Mouse (Mus musculus) erythroblast, embryonic 14.5 days (primary cell): ENCODE measurements at regions not wholly inside any gene's neighbourhood (a gene's known extent, or its start where the extent isn't known, plus 50 kb on each side); places are given as distances from the start of the nearest gene placed in this dataset.

Source experiments
- H3K27me3 ChIP-seq: 2 replicates; pipeline ENCODE4 v1.6.1; 2012; ENCODE audit warnings: inconsistent platforms; ENCODE audit not compliant: control insufficient read depth
- H3K36me3 ChIP-seq: 2 replicates; pipeline ENCODE4 v1.6.1; 2012; ENCODE audit warnings: mild to moderate bottlenecking, inconsistent platforms; ENCODE audit not compliant: control insufficient read depth
- H3K4me1 ChIP-seq: 2 replicates; pipeline ENCODE4 v1.6.1; 2012; ENCODE audit warnings: inconsistent platforms; ENCODE audit not compliant: control insufficient read depth
- H3K4me3 ChIP-seq: replicated peaks from 2 replicates; pipeline ENCODE3; 2012; ENCODE audit warnings: moderate library complexity, mild to moderate bottlenecking, inconsistent platforms
- H3K9me3 ChIP-seq: 2 replicates; pipeline ENCODE4 v1.6.1; 2012; ENCODE audit warnings: low read length, inconsistent platforms, mixed read lengths; ENCODE audit not compliant: control insufficient read depth
- GATA1 ChIP-seq: IDR thresholded peaks from 2 replicates; pipeline ENCODE4 v1.6.1; 2012; ENCODE audit warnings: low read length, inconsistent platforms, mixed read lengths
- TAL1 ChIP-seq: IDR thresholded peaks from 3 replicates; pipeline ENCODE4 v1.6.1; 2012; ENCODE audit warnings: low read length, inconsistent platforms, mixed read lengths

DNA sequence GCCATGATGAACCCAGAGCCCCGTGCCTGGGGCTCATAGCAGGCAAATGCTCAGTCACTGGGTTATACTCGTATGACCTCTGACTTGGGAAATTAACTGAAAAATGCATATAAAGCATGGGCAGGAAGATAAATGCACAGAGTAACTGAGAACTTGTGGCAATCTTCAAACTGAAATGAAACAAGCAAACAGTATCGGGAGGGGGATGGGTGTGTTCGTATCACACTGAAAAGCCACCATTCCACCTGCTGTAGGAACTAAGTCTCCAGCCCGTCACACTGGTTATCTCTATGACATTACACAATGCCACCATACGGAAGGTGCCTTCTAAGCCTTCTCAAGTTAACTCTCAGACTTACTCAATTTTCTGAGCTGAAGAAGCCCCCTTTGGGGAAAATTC lies 230.3 kb upstream of the Hes1 start:
- Histone ChIP-seq H3K27me3 (no peaks in the 10 kb centered on the region), H3K36me3 (no peaks in the 10 kb centered on the region), H3K4me3 (peak overlapping the region; percentile 15), H3K4me1 (peaks cover 11% of the 10 kb centered on the region), H3K9me3 (no peaks in the 10 kb centered on the region)
- TF ChIP-seq TAL1 (no peak), GATA1 (no peak)

DNA sequence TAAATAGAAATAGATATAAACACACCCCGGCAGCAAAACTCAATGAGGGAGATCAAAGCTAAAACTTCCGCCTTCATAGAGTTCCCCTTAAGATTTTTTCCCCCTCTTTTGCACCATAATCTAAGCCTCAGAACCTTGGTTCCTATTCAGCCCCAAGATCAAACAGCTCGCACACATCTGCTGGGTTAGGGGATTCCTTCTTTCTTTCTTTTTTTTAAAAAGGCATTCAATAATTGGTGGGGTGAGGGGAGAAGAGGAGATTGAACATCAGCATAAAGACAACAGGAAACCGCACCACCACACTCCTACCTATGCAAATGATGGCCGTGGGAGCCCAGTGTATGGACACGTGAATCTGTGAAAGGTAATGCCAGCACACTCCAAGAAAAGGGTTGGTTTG lies 229.5 kb upstream of the Hes1 start:
- TF ChIP-seq GATA1 (no peak), TAL1 (no peak)
- Histone ChIP-seq H3K4me1 (peaks cover 19% of the 10 kb centered on the region), H3K4me3 (no peak overlapping the region), H3K36me3 (no peaks in the 10 kb centered on the region), H3K9me3 (no peaks in the 10 kb centered on the region), H3K27me3 (no peaks in the 10 kb centered on the region)

DNA sequence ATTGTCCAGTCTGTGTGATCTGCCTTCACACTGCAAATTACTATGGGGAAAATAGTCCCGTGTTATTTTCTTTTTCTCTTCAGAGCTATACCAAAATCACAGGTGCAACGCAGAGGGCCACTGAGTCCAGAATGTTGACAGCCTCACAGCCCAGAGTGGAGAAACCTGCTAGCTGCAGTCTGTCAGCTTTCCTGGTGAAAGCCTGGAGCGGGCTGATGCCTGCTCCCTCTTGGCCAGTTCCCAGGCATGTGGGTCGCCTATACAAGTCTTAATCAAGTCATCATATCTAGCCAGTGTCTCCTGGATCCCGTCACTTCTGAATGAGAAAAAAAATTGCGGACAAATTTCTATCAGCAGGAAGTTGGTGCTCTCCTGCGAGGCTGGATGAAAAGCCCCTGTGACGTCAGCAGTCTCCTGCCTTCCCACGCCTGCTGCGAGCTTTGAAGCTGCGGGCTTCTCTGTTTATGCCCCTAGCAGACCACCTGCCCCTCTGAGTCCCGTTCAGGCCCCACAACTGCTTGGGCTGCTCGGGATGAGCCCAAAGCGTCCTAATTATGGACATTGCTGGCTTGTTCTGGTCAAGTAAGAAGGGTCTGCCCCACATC lies 227.1 kb upstream of the Hes1 start:
- no peak overlapping the region for H3K4me3 ChIP-seq
- H3K4me1 ChIP-seq = peaks cover 34% of the 10 kb centered on the region
- H3K9me3 ChIP-seq = no peaks in the 10 kb centered on the region
- no peaks in the 10 kb centered on the region for H3K27me3 ChIP-seq
- H3K36me3 ChIP-seq = no peaks in the 10 kb centered on the region
- TF ChIP-seq GATA1 (no peak), TAL1 (no peak)

GRCm38 (mm10) chr16:29837874-29838273 lies 226.3 kb upstream of the Hes1 start:
- peaks cover 39% of the 10 kb centered on the region for H3K4me1 ChIP-seq
- no peaks in the 10 kb centered on the region for H3K9me3 ChIP-seq
- H3K36me3 ChIP-seq = no peaks in the 10 kb centered on the region
- TF ChIP-seq TAL1 (no peak), GATA1 (no peak)
- no peak overlapping the region for H3K4me3 ChIP-seq
- H3K27me3 ChIP-seq = no peaks in the 10 kb centered on the region

DNA sequence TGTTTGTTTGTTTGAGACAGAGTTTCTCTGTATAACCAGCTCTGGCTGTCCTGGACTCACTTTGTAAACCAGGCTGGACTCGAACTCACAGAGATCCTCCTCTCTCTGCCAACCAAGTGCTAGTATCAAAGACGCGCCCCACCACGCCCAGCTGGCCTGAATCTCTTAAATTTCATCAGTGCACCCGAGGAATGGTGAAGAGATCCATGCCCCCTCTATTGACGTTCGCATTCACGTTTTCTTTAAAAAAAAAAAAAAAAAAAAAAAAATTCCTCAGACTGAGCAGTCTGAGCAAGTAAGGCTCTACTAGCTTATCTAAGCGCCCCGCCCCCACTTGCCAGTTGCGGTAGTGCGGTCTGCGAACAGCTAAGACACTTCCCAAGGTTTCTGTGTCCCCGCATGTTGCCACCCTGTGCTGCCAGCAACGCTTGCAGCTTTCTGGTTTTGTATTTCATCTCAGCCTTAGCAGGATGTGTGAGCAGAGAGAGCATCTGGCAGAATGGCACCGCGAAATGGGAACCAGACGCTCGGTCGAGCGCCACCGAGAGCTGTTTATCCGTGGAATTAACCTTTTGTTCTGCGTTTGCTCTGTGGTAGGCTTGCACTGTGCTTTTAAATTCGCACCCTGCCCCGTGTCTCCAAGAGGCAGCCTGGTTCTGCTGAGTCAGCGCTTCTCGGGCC lies 225.1 kb upstream of the Hes1 start:
- Histone ChIP-seq H3K27me3 (no peaks in the 10 kb centered on the region), H3K4me3 (peak overlapping the region; percentile 57), H3K4me1 (peaks cover 47% of the 10 kb centered on the region), H3K9me3 (no peaks in the 10 kb centered on the region), H3K36me3 (no peaks in the 10 kb centered on the region)
- no peak for TF ChIP-seq GATA1
- no peak for TF ChIP-seq TAL1

DNA sequence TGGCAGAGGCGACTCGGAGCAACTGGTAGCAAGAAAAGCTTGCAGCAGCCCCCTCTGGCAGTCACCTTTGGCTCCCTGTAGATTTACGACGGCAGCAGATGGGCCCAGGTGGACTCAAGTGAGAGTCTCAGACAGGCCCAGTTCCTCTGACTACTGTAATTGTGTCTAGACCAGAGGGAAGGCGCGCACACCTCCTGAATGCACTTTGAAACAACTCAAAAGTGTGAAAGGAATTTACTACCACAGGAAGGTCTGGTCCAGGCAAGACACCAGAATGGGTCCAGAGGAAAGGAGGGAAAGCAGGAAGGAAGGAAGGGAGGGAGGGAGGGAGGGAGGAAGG lies 224.6 kb upstream of the Hes1 start:
- no peaks in the 10 kb centered on the region for H3K36me3 ChIP-seq
- H3K4me1 ChIP-seq = peaks cover 52% of the 10 kb centered on the region
- peak overlapping the region; percentile 57 for H3K4me3 ChIP-seq
- H3K27me3 ChIP-seq = no peaks in the 10 kb centered on the region
- TF ChIP-seq GATA1 (no peak), TAL1 (no peak)
- no peaks in the 10 kb centered on the region for H3K9me3 ChIP-seq

GRCm38 (mm10) chr16:29840412-29840811 lies 223.8 kb upstream of the Hes1 start:
- Histone ChIP-seq H3K4me1 (peaks cover 60% of the 10 kb centered on the region), H3K9me3 (no peaks in the 10 kb centered on the region), H3K36me3 (no peaks in the 10 kb centered on the region), H3K27me3 (no peaks in the 10 kb centered on the region), H3K4me3 (no peak overlapping the region)
- TF ChIP-seq TAL1 (no peak), GATA1 (no peak)

DNA sequence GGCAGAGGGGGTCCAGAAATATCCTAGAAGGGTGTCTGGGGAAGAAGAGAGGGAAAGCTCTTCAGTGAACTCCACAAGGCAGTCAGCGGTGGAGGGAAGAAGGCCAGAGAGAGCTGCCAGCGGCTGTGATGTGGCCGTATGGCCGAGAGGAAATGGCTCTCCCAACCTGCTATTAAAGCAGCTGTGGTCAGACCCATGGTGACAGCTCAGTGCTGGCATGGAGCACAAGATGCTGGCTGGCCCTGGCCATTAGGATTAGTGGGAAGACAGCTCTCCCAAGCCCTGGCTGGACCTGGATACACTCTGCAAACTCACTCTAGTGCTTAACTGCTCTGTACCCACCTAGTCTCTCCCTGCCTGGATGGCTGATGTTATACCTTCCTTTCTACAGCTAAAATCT lies 223.1 kb upstream of the Hes1 start:
- Histone ChIP-seq H3K36me3 (no peaks in the 10 kb centered on the region), H3K9me3 (no peaks in the 10 kb centered on the region), H3K27me3 (no peaks in the 10 kb centered on the region), H3K4me3 (no peak overlapping the region), H3K4me1 (peaks cover 65% of the 10 kb centered on the region)
- TF ChIP-seq GATA1 (no peak), TAL1 (no peak)

GRCm38 (mm10) chr16:29842071-29842470 lies 222.1 kb upstream of the Hes1 start:
- Histone ChIP-seq H3K36me3 (no peaks in the 10 kb centered on the region), H3K27me3 (no peaks in the 10 kb centered on the region), H3K4me3 (no peak overlapping the region), H3K4me1 (peaks cover 73% of the 10 kb centered on the region), H3K9me3 (no peaks in the 10 kb centered on the region)
- TF ChIP-seq TAL1 (no peak), GATA1 (no peak)

GRCm38 (mm10) chr16:29843490-29843889 lies 220.7 kb upstream of the Hes1 start:
- H3K36me3 ChIP-seq = no peaks in the 10 kb centered on the region

More at GRCm38 (mm10) chr16:29843490-29843889, 220.7 kb upstream of the Hes1 start:
- Histone ChIP-seq H3K9me3 (no peaks in the 10 kb centered on the region), H3K4me3 (no peak overlapping the region), H3K27me3 (no peaks in the 10 kb centered on the region), H3K4me1 (peaks cover 79% of the 10 kb centered on the region)
- TF ChIP-seq GATA1 = no peak
- no peak for TF ChIP-seq TAL1
